In genomic region chr7:12886563-12887266, GRCm38 (mm10) we compare ENCODE assay signal across 23 mouse cellular contexts. TPM values are rescaled to one million over a fixed set of nuclear protein-coding genes. Genes with fewer than 3 reads are reported as not detected.
"Had no signal": no experiment of that assay in that cellular context is flagged by ENCODE, and none has a peak within 500 bp of the region (broad histone marks: within the 10 kb centered on the region; RNA-seq: fewer than 3 reads in every experiment).

No protein-coding gene starts in this region.

- H3K9ac ChIP-seq: limb, embryonic 12.5 days; limb, embryonic 15.5 days; liver, embryonic 14.5 days; liver, postnatal 0 days; lung, embryonic 14.5 days; neural tube, embryonic 13.5 days; stomach, embryonic 15.5 days had no signal

- H3K4me2 ChIP-seq: limb, embryonic 12.5 days; limb, embryonic 15.5 days; liver, embryonic 11.5 days; lung, embryonic 14.5 days; midbrain, embryonic 11.5 days; neural tube, embryonic 13.5 days; stomach, embryonic 15.5 days had no signal

- H3K9me3 ChIP-seq: limb, embryonic 12.5 days; limb, embryonic 15.5 days; neural tube, embryonic 13.5 days; stomach, embryonic 15.5 days had no signal

- H3K4me3 ChIP-seq: limb, embryonic 12.5 days; limb, embryonic 15.5 days; myocyte; neural tube, embryonic 13.5 days; stomach, embryonic 15.5 days had no signal

- DNase-seq: kidney, adult 18-20 months; kidney, adult 9 months; kidney, postnatal 14 days; kidney, postnatal 4 days; left cerebral cortex, postnatal 4 days; liver, postnatal 0 days; lung, embryonic 14.5 days; retina, postnatal 1 day; right cerebral cortex, postnatal 14 days; right cerebral cortex, postnatal 4 days; thymus, postnatal 25 days had no signal

- H3K27me3 ChIP-seq: limb, embryonic 12.5 days; limb, embryonic 15.5 days; neural tube, embryonic 13.5 days; stomach, embryonic 15.5 days had no signal

- H3K27ac ChIP-seq: limb, embryonic 12.5 days; limb, embryonic 15.5 days; liver, embryonic 14.5 days; macrophage; neural tube, embryonic 13.5 days; stomach, embryonic 15.5 days had no signal

- ATAC-seq: liver, postnatal 0 days; lung, postnatal 0 days; midbrain, embryonic 16.5 days had no signal

RNA-seq across cellular contexts. Expression of gene Zscan22, which starts 10.9 kb away (rescaled TPM):
- total RNA-seq: monocyte, adult 5-6 weeks had no signal

RNA-seq across cellular contexts. Expression of gene Rnf225, which starts 40.5 kb away (rescaled TPM):
- total RNA-seq: monocyte, adult 5-6 weeks had no signal
- polyA plus RNA-seq: macrophage had no signal
